Mouse (Mus musculus): Measurements from ENCODE around the gene Mmp24.

Mmp24 gene

DNA sequence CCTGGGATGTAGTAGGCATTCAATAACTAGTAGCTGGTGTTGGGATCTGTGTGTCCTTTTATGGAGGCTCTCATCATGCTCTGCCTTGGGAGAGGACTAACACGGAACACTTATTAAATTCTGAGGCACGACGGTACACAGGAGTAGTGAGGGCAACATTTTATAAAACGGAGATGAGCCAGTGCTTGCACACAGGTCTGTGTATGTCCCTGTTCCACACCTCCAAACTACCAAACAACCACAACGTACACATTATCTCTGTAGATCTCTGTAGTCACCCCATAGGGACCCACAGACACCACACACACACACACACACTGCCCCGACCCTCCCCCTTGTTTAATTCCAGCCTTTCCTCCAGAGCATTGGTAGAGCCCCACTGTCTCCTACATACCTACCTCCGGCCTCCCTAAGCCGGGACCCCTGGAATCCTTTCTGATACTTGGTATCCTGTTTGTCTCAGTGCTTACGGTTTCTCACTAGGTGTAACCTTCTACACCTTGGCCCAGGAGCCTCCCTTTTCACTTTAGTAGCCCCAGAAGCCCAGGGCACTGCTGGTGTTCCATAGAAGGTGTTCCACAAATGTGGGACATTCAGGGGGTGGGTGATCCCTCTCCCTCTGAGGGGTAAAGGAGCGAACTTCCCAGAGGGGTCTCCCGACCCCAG is 748 bp upstream of the Mmp24 start:
- no peak for DNase-seq (ENCODE audit: extremely low read depth, low read depth, low spot score)

DNA sequence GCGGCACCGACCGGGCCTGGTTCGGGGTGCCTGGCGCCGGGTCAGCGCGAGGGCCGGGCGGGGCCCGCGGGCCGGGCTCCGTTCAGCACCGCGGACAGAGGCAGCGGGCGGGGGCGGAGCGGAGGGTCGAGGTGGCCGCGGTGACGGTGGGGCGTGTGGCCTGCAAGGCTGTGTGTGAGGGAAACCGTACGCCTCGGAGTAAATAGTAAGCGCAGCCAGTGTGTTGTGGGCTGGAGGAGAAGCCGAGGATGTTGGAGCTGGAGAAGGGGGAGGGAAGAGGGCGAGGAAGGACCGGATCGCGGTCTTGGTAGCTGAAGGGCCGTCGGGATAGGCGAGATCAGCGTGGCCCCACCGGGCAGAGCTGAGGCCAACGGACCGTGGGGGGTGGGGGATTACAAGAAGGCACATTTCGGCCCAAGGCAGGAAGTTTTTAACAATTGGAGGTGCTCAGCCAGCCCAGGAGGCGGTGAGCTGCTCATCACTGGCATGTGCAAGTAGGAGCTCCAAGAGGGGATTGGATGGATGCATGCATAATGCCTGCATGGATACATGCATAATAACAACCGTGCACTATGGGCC is 632 bp downstream of the Mmp24 start:
- no peak for DNase-seq (ENCODE audit: extremely low read depth, low read depth, low spot score)

DNA sequence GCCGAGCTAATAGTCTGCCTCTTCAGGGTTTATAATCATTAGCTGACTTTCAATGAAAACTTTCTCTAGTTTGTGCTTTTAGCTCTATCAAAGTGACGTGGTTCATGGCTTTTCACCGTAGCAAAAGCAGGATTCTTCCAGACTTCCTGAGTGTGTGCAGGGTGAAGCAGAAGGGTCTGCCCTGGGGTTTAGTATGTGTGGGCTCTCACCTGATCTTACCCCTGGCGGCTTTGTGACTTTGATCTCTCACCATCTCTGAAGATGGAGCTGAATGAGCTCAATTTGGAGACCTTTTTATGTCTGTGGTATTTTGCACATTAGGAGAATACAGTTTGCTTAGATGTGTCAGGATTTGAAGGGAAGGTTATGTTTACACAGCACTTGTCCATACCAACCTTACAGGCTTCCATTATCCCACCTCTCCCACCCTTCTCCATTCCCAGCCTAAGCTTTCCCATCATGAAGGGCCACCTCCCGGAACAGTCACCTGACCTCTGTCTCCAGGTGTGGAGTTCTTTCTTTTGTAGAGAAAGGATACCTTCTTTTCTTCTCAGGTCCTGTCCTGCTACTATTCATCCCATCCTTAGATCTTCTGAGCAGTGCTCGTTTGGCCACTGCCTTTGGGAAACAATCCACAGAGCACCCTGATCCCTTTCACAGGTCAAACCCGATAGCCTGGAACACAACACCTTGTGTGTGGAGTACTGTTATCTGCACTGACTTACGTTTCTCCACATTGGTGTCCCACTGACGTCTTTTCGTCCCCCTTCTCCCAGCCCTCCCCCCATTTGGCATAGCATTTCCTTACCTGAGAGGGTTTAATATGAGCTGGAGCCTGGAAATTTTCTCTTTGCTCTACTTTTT is 1.9 kb downstream of the Mmp24 start:
- DNase-seq (ENCODE audit: extremely low read depth, low read depth, low spot score): no peak

DNA sequence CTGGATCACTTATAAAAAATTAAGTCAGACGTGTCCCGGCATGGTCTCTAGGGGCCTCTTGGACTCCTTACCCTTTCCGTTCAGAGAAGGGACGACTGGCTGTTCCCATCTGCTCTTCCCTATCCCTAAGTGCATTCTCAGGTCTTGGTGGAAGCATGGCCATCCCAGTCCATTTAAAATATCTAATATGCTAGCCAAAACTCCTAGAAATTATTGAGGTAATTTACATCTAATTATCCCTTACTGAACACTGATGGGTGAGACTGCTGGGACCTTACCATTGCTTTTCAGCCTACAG is 2.5 kb downstream of the Mmp24 start:
- no peak for DNase-seq (ENCODE audit: extremely low read depth, low read depth, low spot score)

GRCm38 (mm10) chr2:155778004-155778403 is 2.9 kb downstream of the Mmp24 start:
- DNase-seq (ENCODE audit: extremely low read depth, low read depth, low spot score): no peak

- DNase-seq (ENCODE audit: extremely low read depth, low read depth, low spot score): no peak
These were observed 3.9 kb downstream of the Mmp24 start for GRCm38 (mm10) chr2:155779066-155779465.

- no peak for DNase-seq (ENCODE audit: extremely low read depth, low read depth, low spot score)
These were observed 4.4 kb downstream of the Mmp24 start for GRCm38 (mm10) chr2:155779506-155779905.

- DNase-seq (ENCODE audit: extremely low read depth, low read depth, low spot score): no peak
These were observed 9.4 kb downstream of the Mmp24 start for GRCm38 (mm10) chr2:155784534-155784933.

- DNase-seq (ENCODE audit: extremely low read depth, low read depth, low spot score): no peak
These were observed 11.8 kb downstream of the Mmp24 start for GRCm38 (mm10) chr2:155786905-155787304.

- no peak for DNase-seq (ENCODE audit: extremely low read depth, low read depth, low spot score)
These were observed 13.1 kb downstream of the Mmp24 start for GRCm38 (mm10) chr2:155787949-155788931.

- no peak for DNase-seq (ENCODE audit: extremely low read depth, low read depth, low spot score)
These were observed 17.8 kb downstream of the Mmp24 start for GRCm38 (mm10) chr2:155792899-155793298.

DNA sequence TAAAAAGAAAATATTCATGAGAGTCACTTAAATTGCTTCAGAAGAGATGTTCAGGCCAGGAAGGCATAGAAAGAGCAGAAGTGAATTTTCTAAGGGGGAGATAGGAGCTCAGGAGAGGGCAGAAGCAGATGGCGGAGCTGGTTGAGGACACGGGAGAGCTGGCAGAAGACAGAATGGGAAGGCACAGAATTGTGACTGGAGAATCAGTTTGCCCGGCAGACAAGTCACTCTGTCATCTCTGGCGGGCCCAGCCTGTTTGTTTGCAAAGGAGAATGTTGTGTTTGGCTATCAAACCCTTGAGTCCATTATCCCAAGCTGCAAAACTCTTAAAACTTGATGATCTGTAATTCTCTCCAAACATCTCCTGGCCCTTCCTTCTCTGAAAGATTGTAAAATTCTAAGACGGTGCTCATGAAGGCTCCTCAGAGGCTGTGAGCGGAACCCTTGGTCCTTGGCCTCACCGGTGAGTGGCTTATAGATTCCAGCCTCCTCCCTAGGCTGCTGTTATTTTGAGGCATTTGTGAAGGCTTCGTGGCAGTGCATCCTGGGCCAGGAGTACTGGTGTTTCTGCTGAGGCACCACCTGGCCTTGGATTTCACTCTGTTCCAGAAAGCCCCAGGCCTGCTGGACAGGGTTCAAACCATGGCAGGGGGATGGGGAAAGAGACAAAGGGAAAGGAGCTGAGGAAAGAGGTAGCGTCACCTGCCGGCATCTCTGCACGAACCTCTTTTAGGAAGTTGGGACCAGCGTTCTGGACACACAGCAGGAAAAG is 19.7 kb downstream of the Mmp24 start:
- no peak for DNase-seq (ENCODE audit: extremely low read depth, low read depth, low spot score)

DNA sequence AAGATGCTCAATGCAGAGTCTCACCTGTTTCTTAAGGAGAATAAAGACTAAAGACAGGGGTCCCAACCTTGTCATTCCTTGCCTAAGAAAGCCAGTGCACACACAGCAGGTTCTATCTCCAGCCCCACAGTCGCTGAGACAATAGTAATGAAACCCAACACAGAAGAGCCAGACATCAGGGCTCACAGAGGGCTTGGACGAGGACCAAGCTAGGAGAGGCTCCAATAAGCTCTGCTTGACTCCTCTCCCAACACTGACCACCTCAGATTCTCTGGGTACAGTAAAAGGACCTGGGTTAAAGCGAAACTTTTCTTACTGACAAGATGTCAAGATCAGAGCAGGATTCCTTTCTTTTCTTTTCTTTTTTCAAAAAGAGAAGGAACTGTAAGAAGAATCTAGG is 23.5 kb downstream of the Mmp24 start:
- no peak for DNase-seq (ENCODE audit: extremely low read depth, low read depth, low spot score)

DNA sequence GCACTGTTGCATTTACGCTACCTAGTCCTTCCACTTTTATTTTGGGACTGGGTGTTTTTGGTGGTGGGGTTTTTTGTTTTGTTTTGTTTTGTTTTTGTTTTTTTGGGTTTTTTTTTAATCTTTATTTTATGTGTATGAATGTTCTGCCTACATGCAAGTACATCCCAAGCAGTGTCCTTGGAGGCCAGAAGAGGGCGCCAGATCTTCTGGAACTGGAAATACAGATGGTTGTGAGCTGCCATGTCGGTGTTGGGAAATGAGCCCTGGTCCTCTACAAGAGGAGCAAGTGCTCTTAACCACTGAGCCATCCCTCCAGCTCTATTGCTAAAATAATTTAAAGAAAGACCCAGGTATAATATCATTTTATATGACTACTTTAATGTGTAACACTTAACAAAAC is 27.6 kb downstream of the Mmp24 start:
- no peak for DNase-seq (ENCODE audit: extremely low read depth, low read depth, low spot score)

DNA sequence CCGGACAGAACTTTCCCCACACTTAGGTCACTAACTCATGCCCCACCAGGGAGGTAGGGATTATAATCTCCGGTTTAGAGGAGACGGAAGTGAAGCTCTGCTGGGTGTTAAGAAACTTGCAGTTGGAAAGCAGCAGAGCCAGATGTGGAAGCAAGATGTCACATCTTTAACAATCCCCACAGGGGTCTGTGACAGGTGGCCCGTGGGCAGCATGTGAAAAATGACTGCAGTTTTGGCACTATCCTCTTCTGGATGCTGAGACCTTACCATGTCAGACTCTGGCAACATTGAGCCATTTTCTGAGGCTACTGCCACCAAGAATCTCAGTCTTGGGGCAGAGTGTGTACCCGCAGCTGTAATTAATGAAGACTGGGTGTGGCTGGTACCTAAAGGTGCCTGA is 28.9 kb downstream of the Mmp24 start:
- no peak for DNase-seq (ENCODE audit: extremely low read depth, low read depth, low spot score)

DNA sequence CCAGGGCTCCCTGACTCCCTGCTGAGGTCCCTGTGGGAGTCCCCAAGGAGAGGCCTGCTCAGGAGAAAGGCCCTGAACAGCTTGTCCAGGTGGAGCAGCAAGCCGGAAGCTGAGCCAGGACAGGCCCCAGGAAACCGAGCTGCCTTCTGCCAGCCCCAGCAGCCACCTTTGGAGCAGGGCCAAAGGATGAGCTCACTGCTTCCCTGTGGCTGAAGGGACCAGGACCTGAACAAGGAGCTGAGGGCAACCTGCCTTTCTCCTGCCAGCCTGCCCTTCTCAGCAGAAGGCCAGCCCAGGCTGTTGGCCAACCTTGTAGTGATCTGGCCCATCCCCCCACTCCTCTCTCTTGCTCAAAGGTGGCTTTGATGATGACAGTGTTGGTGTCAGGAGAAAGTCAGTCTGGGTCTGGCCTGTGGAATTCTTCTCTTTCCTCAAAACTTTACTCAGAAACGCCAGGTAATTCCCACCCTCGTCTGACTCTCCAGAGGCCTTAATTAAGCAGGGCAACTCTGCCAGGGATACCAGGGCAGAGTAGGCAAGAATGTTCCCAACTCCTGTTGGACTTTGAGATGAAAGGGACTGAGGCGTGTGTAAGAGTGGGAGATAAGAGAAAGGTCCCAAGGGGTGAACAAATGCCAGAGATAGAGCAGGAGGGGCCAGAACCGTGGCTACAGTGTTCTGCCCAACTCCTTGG is 30.2 kb downstream of the Mmp24 start:
- no peak for DNase-seq (ENCODE audit: extremely low read depth, low read depth, low spot score)

- no peak for DNase-seq (ENCODE audit: extremely low read depth, low read depth, low spot score)
These were observed 30.7 kb downstream of the Mmp24 start for GRCm38 (mm10) chr2:155805925-155806255.

- no peak for DNase-seq (ENCODE audit: extremely low read depth, low read depth, low spot score)
These were observed 31.4 kb downstream of the Mmp24 start for GRCm38 (mm10) chr2:155806548-155806947.

DNA sequence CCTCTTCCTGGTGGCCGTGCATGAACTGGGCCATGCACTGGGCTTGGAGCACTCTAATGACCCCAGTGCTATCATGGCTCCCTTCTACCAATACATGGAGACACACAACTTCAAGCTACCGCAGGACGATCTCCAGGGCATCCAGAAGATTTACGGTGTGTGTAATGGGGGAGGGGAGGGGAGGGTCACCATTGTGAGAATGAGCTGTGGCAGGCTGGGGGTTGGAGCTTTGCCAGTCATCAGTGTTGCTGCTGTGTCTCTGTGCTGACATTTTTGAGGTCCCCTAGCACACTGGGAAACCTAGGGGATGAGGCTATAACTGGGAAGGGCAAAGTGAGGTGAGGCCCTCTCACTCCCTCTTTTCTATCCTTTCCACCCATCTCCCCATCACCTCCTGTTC is 32.3 kb downstream of the Mmp24 start:
- DNase-seq (ENCODE audit: extremely low read depth, low read depth, low spot score): no peak

GRCm38 (mm10) chr2:155809620-155810019 is 34.5 kb downstream of the Mmp24 start:
- DNase-seq (ENCODE audit: extremely low read depth, low read depth, low spot score): no peak
